Mouse (Mus musculus): ENCODE measurements around the gene Rbbp7.

Gene Rbbp7

GRCm38 (mm10) chrX:162760115-162760942, at the start of gene Rbbp7:
Gene Rbbp7, plus strand, starts transcription at chrX:162760402.
- peak; percentile 93 for DNase-seq (ENCODE audit: low read depth, low spot score)

DNA sequence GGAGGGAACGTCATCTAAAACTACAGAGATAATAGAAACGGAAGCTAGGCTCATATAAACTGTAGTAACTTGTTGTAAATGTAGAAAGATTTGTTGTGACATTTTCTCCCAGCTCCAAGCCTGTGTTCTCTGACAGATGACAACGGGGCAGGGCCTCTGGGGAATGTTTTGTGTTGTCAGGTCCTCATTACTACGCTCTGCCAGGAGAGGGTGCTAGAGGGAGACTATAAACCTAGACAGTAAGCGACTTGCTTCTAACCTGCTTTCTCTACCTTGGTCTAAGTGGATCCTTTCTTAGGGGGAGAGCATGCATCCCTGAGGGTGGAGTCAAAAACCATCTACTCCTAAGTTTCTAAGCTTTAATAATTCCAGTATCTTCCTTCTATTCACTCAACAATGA, 42.4 kb upstream of the Rbbp7 start:
- peak; percentile 59 for DNase-seq (ENCODE audit: low read depth, low spot score)

- DNase-seq (ENCODE audit: low read depth, low spot score): peak; percentile 49
Measured at GRCm38 (mm10) chrX:162719615-162720014, 40.6 kb upstream of the Rbbp7 start.

GRCm38 (mm10) chrX:162727367-162727777, 32.8 kb upstream of the Rbbp7 start:
- DNase-seq (ENCODE audit: low read depth, low spot score): peak; percentile 25

DNA sequence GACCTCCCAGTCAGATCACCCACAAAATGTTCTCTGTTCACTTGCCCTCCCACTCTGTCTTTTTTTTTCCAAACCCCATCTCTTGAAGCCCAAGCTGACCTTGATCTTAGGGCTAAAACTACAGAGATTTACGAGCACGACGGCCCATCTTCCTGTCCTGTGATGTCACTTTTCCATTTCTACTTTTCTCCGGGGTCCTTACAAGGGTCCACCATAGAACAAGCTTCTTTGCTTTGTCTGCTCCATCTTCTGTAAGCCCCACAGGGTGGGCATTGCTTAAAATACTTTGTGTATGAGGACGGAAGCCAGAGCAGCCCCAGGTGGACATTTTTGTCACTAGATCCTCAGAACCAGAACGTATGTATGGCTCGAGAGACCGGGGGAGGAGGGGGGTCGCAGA, 32.4 kb upstream of the Rbbp7 start:
- DNase-seq (ENCODE audit: low read depth, low spot score): no peak

DNA sequence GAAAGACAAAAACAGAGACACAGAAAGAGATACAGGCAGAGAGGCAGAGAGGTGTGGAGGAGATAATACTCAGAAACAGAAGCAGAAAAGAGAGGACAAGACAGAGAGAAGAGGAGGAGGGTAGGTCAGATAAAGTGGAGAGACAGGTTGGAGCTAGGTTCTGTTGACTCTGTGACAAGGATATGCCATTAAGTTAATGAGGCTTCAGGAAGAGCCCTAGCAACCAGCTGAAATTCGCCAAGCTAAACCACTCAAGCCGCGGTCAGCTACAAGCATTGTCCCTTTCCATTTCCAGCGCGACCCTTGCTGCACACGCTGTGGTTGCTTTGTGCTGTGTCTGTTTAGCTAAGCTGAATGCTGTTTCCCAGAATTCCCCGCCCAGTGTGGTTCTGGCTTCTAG, 32.0 kb upstream of the Rbbp7 start:
- DNase-seq (ENCODE audit: low read depth, low spot score): no peak

DNA sequence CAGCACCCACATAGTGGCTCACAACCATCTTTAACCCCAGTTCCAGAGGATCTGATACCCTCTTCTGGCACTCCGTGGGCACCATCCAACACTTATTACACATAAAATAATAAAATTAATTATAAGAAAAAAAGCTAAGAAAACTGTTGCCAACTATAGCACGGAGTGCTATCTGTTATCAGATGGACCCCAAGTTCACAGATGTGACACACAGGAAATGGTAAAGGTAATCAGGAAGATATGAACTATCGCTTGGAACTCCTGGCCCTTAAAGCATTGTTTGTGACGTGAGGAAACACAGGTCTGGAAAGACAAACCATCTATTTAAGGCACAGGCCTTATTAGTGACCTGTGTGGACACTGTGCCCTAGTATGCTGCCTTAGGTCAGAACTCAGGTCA, 30.2 kb upstream of the Rbbp7 start:
- no peak for DNase-seq (ENCODE audit: low read depth, low spot score)

- DNase-seq (ENCODE audit: low read depth, low spot score): peak; percentile 61
Measured at GRCm38 (mm10) chrX:162734997-162735929, 24.9 kb upstream of the Rbbp7 start.

DNA sequence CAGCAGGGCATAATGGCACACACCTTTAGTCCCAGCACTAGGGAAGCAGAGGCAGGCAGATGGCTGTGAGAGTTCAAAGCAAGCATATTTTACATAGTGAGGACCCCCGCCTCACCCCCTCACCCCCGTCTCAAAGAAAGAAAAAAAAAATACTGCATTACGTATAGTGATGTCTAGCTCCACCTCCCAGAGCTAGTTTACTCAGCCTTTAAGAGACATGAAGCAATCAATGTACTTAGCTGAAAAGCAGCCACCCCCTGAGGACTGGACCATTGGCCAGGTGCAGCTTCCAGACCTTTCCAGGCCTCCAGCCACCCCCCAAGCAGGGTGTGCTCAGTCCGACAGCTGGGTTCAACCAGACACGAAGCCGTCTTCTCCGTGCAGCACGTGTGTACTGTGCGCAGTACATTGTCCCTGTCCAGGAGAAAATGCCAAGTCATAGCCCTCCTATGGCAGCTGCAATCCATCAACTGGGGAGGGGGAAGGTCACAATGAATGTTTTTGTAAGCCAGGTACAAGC, 24.0 kb upstream of the Rbbp7 start:
- DNase-seq (ENCODE audit: low read depth, low spot score): peak; percentile 53

- no peak for DNase-seq (ENCODE audit: low read depth, low spot score)
Measured at GRCm38 (mm10) chrX:162748696-162749420, 11.3 kb upstream of the Rbbp7 start.

DNA sequence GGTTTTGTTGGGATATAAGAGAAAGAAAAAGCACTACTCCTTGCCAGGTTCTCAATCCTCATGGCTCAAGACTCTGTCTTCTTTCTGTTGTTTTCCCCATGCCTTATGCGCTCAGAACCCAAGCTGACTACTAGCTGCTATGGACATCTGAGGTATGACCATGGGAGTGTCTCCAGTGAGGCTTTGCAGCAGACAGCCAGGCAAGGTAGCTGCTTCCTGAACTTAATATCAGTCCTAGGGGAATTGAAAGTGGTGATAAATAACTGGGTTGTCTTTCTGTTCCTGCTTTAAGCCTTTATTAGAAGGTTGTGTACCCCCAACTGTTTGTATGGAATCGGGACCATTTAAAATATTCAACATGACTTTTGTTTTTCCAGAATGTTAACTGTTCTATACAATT, 7.8 kb upstream of the Rbbp7 start:
- DNase-seq (ENCODE audit: low read depth, low spot score): no peak

- DNase-seq (ENCODE audit: low read depth, low spot score): no peak
Measured at GRCm38 (mm10) chrX:162754314-162754713, 5.9 kb upstream of the Rbbp7 start.

GRCm38 (mm10) chrX:162756058-162756457, 4.1 kb upstream of the Rbbp7 start:
- no peak for DNase-seq (ENCODE audit: low read depth, low spot score)

DNA sequence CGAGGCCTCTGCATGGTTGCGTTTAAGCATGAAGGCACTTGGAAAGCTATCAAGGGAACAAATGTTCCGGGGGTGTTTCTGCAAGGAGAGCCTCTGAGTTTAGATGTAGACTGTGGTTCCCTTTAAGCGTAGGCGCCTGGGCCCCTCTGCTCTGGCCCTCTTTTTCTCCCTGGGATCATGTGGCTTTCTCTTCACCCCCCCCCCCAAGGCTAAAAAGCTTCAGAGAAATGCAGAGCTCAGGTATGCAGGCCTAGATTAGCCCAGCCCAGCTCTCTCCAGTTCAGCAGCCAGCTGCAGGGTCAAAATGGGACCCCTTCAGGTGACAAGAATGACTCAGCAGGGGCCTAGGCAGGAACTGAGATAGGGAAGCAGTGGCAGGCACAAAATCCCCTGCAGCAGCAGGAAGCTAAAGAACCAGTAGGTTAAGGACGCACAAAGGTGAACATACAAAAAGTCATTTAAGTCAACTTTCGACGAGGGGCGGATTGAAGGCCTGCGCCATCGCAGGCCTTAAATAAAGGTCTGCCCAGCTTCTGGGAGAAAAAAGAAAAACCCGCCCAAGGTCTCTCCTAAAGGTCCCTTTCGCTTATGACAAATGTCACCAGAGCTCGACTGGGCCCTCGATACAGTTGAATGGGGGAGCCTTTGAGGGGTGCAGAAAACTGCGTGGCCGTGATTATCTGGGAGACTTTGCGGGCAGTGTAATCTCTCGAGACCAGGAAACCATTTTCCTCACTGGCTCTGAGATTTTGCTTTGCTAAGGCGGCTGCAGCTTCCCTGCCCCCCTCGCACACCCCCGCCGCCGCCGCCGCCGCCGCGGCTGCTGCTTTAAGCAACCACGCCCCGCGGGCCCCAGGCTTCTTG, 719 bp upstream of the Rbbp7 start:
- DNase-seq (ENCODE audit: low read depth, low spot score): no peak

DNA sequence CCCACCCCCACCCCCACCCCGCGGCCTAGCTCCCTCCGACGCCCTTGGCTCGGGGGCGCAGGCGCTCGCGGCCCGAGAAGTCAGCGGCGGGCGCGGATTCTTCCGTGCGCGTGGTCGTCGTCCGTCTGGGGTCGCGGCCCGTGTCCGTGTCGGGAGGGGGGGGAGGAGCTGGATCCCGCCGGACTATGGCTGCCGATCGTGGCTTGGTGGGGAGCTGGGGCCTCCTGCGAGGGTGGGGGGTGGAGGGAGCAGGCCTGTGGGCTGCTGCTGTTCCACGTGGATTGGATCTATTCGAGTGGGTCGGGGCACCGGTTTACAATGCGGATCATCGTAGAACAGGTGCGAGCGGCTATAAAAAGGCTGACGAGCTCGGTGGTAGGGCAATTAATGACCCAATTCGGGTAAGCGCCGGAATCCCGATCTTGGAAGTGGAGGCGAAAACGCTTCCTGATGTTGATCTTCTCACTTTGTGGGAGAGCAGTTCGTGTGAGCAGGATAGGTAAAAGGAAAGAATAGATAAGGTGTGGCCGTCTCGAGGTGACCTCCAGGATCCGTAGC, 835 bp downstream of the Rbbp7 start:
- DNase-seq (ENCODE audit: low read depth, low spot score): no peak

- DNase-seq (ENCODE audit: low read depth, low spot score): no peak
Measured at GRCm38 (mm10) chrX:162761716-162762395, 1.7 kb downstream of the Rbbp7 start.

GRCm38 (mm10) chrX:162770726-162771125, 10.5 kb downstream of the Rbbp7 start:
- DNase-seq (ENCODE audit: low read depth, low spot score): no peak

GRCm38 (mm10) chrX:162788372-162788771, 28.2 kb downstream of the Rbbp7 start:
- DNase-seq (ENCODE audit: low read depth, low spot score): no peak

DNA sequence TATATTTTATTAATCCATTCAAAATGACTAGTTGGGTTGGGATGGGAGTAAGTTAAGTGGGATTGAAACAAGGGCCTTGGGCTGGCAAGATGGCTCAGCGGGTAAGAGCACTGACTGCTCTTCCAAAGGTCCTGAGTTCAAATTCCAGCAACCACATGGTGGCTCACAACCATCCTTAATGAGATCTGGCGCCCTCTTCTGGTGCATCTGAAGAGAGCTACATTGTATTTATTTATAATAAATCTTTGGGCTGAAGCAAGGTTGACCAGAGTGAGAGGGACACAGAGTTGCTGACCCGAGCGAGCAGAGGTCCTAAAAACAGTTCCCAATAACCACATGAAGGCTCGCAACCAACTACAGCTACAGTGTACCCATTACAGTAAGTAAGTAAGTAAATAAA, 31.2 kb downstream of the Rbbp7 start:
- DNase-seq (ENCODE audit: low read depth, low spot score): peak; percentile 2

- peak; percentile 47 for DNase-seq (ENCODE audit: low read depth, low spot score)
Measured at GRCm38 (mm10) chrX:162800371-162800770, 40.2 kb downstream of the Rbbp7 start.

All from mesoderm, embryonic 11.5 days (tissue).